Mouse (Mus musculus) kidney, postnatal 25 days (tissue): Measurements from ENCODE around the gene Rxfp4.
A peak's percentile ranks its signal among the peaks of the same experiment; 100 is the strongest.

Experiments used
- DNase-seq, 2 experiments: peaks; one replicate each; pipeline ENCODE4 v3.0.0; 2021; ENCODE audit warnings: mixed read lengths in 2 of 2

Rxfp4 gene

GRCm38 (mm10) chr3:88651669-88652618, 998 bp downstream of the Rxfp4 start:
- DNase-seq: no peak

- no peak for DNase-seq
These were observed 2.0 kb downstream of the Rxfp4 start for GRCm38 (mm10) chr3:88650713-88651504.

- no peak for DNase-seq
These were observed 3.0 kb downstream of the Rxfp4 start for GRCm38 (mm10) chr3:88649967-88650366.

GRCm38 (mm10) chr3:88649186-88649585, 3.8 kb downstream of the Rxfp4 start:
- no peak for DNase-seq

- DNase-seq: no peak
These were observed 4.3 kb downstream of the Rxfp4 start for GRCm38 (mm10) chr3:88648452-88649168.

- DNase-seq: no peak
These were observed 5.0 kb downstream of the Rxfp4 start for GRCm38 (mm10) chr3:88647779-88648413.

GRCm38 (mm10) chr3:88647076-88647475, 5.9 kb downstream of the Rxfp4 start:
- no peak for DNase-seq

- no peak for DNase-seq
These were observed 6.4 kb downstream of the Rxfp4 start for GRCm38 (mm10) chr3:88646426-88646995.

- no peak for DNase-seq
These were observed 7.0 kb downstream of the Rxfp4 start for GRCm38 (mm10) chr3:88645937-88646336.

GRCm38 (mm10) chr3:88643078-88643477, 9.9 kb downstream of the Rxfp4 start:
- DNase-seq: no peak

- DNase-seq: peak; percentile 75 to 85
These were observed 12.3 kb downstream of the Rxfp4 start for GRCm38 (mm10) chr3:88640676-88641075.

GRCm38 (mm10) chr3:88639239-88639638, 13.7 kb downstream of the Rxfp4 start:
- DNase-seq: no peak

GRCm38 (mm10) chr3:88637134-88637533, 15.8 kb downstream of the Rxfp4 start:
- DNase-seq: no peak

- DNase-seq: peak in 1 of 2 experiments; percentile 40
These were observed 16.4 kb downstream of the Rxfp4 start for GRCm38 (mm10) chr3:88636555-88636986.

- peak; percentile 62 to 64 for DNase-seq
These were observed 17.3 kb downstream of the Rxfp4 start for GRCm38 (mm10) chr3:88635506-88636275.

GRCm38 (mm10) chr3:88633056-88633455, 19.9 kb downstream of the Rxfp4 start:
- no peak for DNase-seq

- peak; percentile 32 to 44 for DNase-seq
These were observed 20.9 kb downstream of the Rxfp4 start for GRCm38 (mm10) chr3:88631921-88632587.

GRCm38 (mm10) chr3:88630849-88631341, 22.0 kb downstream of the Rxfp4 start:
- DNase-seq: peak; percentile 60 to 80

- DNase-seq: no peak
These were observed 22.9 kb downstream of the Rxfp4 start for GRCm38 (mm10) chr3:88630018-88630417.

GRCm38 (mm10) chr3:88629244-88629643, 23.7 kb downstream of the Rxfp4 start:
- no peak for DNase-seq
